Mouse (Mus musculus) left cerebral cortex, adult 9 months (tissue): ENCODE data around the gene Sectm1b.
"Not testable (repeated sequence)": the region's sequence is repeated elsewhere in the genome, so short reads cannot be mapped to it uniquely, and the experiment has no call there.

Source experiments
- DNase-seq, 2 experiments: peaks; one replicate each; pipeline ENCODE4 v3.0.0; 2022; ENCODE audit warnings: low spot score in 2 of 2

Gene Sectm1b

DNA sequence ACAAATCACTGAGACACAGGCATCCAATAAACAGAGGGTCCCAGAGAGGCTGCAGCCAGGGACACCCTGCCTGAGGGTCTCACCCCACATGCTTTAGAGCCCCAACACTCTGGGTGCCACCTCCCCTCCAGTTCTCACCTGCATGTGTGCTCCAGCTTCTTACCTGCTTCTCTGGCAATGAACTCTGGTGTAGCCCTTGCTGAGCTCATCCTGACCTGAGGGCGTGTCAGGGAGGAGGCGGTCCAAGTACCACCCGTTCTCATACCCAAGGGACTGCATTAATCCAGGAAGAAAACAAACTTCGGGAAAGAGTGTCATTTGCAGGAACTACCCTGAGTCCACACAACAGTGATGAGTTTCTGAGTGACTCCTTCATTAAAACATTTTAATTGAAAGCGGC lies at the start of gene Sectm1b:
Sectm1b (minus strand) TSS at position 191 of the 400 bp plus-strand sequence.
- DNase-seq, result no peak

DNA sequence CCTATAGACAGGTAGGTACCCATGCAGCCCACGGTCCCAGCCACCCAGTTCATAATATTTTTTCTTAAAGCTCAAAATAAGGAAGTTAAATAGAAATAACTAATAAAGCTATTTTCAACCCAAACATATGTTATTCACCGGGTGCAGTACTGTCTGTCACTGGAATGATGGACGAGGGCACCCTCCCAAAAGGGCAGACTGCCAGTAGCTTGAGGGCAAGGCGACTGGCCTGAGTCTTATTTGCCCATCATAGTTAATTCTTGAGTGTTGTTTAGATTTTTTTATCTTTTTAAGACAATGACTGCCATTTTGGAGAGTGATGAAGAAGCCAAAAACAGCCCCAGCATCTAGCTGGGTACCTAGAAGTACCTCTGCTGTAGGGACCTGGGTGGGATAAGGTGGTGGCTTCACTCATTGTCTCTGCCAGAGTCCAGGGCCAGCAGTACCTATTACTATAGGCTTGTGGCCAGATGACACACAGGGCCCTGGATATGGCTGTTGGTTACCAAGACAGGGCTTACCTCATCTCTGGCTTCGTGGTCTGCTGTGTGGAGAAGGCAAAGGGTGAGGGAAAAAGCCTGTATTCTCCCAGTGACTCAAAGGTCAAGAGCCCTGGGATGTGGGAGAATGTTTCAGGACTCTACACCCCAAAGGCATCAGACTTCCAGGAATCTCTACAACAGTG lies 48.9 kb upstream of the Sectm1b start:
- DNase-seq, result no peak

DNA sequence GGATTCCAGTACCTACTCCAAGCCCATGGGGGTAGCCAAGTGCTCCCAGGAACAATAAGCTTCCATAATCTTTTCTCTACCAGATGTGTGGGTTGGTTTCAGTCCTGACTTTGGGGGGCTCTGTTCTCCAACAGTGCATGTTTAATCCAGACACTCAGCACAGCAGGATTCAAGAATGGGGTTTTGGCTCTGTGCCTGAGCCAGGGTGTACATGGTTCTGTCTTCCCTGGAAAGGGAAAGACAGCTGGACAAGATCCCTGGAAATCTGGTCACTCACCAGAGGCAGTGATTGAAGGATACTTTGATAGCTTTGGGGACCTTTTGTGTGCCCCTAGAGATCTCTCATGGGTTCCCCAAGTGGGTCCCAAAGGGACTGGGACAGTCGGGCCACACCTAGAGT lies 48.2 kb upstream of the Sectm1b start:
- no peak for DNase-seq

DNA sequence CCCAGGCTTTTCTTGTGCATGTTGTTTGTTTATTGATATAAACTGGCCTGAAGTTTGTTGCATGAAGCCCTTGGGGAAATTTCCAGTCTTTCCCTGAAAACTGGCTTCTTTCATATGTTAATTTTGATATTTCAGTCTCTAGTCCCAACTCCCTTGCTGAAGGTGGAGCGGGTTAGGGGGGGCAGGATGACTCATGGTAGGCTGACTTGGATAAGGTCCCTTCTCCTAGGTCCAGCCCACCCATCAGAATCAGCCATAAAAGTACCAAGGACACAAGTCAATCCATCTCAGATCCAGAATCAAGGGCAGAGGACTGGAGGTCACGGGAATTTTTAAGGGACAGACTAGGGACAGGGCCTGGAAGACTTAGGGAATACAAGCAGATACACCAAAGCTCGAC lies 47.7 kb upstream of the Sectm1b start:
- DNase-seq, result no peak

DNA sequence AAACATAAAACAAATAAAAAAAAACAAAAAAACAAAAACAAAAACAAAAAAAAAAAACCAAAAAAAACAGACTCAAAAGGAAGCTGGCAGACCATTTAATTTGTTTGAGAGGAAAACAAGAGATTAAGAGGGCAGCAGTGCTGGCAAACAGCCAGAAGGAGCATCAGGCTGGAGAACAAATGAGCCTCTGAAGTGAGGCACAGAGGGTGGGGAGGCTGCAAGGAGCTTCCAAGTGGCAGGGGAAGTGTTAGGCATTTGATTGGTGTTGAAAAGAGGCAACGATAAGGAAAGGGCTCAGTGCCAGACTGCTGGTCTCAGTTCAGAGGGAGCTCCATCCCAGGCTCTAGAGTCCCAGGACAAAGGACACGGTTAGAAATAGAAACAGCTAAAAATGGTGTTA lies 46.6 kb upstream of the Sectm1b start:
- DNase-seq, result no peak

DNA sequence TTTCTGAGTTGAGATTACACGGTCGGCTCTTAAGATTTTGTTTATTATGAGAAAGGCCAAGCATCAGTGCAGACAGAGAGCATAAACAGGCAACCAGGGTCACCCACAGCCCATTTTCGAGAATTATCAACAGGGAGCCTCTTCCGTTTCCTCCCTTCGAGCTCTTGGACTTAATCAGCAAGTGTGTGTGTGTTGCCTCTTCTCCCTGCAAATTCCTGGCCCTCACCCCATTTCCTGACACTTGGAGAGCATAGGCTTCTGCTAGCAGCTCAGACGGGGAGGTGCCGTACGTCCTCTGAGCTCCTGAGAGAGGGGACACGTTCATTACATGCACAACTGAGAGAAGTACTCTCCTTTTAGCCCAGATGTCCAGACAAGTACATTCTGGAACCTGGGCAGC lies 44.7 kb upstream of the Sectm1b start:
- DNase-seq, result no peak

DNA sequence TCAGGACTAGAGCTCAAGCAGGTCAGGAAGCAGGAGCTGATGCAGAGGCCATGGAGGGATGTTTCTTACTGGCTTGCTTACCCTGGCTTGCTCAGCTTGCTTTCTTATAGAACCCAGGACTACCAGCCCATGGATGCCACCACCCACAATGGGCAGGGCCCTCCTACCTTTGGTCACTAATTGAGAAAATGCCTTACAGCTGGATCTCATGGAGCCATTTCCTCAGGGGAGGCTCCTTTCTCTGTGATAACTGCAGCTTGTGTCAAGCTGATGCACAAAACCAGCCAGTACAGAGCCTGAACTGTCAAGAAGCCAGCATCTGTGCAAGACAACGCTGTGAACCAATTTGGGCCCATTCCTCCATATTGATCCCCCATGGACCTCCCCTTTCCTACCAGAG lies 43.9 kb upstream of the Sectm1b start:
- DNase-seq, result not testable (repeated sequence)

DNA sequence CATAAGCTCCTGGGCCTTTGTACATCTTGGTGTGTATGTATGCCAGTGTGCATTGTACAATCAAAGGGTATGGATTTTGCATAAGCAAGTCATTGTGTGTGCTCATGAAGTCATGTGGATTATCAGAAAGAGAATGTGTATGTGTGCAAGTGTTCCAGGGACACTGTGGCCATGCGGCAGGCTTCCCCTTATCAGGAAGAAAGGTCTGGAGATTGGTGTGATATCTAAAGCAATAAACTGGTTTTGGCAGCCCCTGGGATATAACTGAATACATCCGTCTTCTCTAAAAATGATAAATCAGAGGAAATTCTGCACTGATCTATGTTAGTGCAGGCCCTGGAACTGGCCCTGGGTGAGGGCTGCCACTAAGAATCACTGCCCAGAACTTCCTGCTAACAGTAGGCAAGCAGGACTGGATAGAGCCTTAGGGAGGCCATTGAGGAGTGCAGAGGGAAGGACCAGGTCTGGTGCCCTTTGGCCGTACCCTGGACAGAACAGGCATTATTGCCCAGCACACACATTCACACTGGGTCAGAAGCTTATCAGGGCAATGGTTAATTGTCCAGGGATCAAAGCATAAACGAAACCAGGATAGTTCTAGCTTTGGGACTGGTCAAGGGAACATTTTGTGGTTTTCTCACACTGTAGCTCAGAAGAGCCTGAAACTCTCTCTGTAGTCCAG lies 37.9 kb upstream of the Sectm1b start:
- no peak for DNase-seq

DNA sequence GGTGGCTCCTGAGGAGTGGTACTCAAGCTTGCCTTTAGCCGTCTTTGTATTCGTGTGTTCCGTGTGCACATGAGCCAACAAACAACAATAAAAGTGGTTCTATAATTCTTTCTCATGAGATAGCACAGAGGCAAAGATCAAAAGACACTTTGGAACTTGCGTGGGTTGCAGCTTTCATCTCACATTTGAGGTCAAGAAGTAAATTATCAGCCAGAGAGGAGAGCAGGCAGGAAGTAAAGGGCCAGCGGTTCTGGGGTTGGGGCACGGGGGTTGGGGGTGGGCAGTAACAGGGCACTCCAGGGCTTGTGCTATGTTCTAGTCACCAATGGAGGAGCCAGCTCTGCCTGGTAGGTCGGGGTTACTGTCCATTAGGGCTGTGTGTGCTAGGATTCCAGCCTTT lies 37.3 kb upstream of the Sectm1b start:
- no peak for DNase-seq

DNA sequence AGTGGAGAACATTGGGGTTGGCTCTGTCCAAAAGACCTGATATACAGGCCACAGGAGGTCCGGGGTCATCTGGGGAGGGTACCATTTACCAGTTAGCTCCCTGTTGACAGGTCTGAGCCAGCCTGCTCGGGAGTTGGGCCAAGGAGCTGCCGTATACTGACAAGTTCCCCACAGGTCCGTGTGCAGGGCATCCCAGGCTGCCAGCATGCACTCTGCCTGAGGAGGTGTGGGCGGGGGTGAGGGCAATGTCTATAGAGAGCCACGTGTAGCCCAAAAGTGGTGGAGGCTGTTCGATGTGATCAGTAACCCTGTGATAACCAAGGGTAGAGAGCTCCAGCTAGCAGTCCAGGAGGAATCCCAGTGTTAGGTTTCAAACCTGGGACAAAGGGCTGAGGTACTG lies 36.4 kb upstream of the Sectm1b start:
- no peak for DNase-seq

DNA sequence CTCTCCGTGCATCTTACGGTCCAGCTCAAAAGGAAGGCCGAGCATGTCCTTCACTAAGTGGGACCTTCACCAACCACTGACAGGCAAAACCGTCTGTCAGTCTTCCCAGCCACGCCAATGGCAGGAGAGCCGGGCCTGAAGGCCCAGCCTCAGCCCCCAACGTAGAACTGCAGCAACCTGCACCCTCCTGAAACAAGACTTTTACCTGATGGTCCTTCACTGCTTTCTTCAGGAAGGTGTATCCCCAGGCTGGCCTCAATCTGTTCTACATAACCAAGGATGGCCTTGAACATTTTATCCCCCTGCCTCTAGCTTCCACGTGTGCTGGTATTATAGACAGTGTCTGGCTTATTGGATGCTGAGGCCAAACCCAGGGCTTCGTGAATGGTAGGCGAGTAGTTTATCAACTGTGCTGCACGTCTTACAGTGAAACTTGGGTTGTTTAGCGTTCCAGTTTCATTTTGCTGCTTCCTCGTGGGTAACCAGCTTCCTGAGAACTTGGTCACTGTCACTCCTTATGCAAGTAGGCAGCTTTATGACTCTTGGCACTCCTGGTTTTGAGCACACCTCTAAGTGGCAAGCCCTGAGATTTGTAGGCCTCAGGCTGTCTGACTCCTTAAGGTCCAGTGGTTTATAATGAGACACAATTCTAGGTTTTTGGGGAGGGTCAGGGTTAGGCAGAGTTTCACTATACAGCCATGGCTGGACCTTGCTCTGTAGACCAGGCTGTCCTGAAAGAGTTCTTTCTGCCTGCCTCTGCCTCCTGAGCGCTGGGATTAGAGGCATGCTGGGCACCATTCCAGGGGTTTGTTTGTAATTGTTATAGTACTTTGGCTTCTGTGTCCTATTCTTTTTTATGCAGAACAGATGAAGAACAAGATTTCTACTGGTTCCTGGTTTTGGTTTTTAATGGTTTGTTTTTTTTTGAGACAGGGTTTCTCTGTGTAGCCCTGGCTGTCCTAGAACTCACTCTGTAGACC lies 29.5 kb upstream of the Sectm1b start:
- DNase-seq, result no peak

DNA sequence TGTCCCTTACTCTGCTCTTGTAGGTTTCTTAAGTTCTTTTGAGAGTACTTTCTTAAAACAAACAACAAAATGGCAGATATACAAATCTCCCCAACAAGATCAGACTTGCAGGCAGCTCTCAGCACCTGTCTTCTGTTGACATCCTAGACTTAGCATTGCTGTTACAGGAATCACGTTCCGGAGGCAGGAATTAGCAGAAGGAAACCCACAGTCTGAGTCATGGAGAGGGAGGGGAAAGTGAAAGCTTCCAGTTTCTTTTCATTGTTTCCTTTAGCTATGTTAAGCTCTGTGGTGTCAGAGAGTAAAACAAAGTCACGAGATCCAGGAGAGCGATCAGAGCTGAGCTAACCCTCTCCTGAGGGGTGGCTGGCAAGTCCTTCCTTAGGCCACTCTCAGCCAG lies 27.6 kb upstream of the Sectm1b start:
- no peak for DNase-seq

DNA sequence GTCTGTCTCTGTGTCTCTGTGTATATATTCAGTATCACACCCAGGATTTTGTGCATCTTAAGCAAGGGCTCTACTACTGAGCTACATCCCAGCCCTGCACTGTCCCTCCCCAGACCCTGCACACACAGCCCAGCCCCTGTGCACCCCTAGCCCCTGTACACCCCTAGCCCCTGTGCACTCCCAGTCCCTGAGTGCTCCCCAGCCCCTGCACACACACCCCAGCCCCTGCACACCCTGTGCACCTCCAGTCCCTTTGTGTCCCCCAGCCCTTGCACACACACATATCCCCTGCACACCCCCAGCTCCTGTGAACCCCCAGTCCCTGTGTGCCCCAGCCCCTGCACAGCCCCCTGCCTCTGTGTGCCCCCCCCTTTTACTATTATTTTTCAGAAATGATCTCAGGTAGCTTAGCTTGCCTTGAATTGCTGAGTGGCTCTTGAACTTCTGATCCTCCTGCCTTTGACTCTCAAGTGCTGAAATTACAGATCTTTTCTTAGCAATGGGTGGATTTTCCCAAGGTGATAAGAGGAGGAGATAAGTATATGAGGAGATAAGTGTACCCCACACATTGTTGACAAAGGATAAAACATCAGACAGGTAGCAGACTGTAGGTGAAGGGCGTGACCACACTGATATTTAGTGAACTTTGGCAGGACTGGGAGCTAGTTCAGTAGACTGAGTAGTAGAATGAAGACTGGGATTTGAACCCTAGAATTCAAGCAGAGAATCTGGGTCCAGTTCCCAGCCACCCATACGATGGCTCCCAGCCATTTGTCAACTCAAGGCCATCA lies 26.6 kb upstream of the Sectm1b start:
- no peak for DNase-seq

DNA sequence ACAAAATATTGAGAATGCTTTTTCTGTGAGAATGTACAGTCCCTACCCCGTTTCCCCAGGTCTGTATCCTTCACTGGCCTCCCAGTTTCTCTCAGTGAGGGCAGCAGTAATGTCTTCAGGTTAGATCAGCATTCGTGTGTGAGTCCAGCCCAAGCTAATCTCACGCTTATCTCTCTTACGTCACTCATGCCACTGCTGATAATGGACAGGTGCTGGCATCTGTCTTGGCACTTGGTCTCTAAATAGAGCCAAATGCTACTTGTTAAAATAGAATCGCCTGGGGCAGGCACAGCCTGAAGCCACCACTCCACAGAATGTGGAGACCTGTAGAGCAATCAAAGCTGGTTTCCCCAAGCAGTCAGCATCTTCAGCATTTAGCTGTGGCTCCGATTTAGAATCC lies 25.6 kb upstream of the Sectm1b start:
- no peak for DNase-seq

DNA sequence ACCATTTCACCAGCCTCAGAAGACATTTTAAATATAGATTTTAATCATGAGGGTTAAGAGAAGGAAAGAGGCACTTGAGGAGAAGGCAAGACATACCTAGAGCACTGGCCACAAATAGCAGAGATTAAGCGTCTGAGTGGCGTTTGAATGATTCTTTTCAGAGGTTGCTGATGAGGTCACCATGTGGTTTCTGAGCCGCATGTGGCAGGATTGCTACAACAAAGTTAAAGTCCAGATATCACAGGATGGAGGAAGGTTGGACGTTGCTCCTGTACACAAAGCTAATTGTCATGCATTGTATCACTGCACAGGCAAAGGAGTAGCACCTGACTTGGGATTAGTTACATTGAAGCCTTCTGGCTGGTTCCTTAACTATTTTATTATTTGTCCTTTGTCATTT lies 22.9 kb upstream of the Sectm1b start:
- DNase-seq, result no peak

DNA sequence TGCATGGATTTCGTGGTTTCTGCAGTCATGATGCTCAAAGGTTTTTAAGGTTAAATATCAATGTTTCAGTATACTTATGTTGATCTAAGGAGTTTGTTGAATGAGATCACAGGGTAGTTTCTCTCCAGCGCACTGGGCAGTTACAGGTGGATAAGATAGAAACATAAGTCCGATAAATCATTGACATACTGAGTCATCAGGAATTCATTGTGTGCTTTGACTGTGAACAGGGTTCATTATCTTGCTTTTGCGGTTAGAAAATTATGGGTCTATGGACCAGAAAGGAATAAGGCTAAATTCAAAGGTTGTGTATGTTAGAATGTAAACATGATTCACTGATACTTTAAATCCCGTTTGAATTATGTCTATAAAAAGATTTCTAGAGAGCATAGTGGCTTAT lies 21.8 kb upstream of the Sectm1b start:
- DNase-seq, result no peak

DNA sequence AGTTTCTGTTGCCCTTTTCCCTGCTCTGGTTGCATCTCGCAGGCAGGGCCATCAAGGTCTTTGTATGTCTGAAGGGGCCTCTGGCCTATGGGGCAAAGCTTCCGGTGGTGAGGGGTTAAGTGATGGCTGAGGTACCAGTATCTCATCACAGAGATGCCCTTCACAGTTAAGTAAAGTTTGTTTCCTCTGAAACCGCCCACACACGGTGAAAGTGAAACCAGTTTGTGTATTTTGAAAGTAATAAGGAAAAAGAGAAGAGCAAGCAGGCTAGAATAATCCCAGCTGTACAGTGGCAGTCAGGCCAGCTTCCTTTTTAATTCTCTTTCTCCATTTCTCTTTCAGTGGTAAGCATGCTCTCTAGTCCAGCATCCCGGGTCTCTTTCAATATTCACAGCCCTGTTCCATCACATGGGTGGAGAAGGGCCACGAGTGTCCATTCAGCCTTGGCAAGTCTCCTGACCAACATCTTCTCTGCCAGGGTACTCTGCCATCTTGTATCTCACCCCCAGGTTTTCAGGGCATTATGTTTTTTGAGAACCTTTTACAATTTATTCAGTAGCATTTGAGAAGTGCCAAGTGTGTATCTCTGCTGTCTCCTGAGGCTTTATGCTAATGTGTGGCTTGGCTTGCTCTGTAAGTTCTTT lies 19.6 kb upstream of the Sectm1b start:
- DNase-seq, result no peak

DNA sequence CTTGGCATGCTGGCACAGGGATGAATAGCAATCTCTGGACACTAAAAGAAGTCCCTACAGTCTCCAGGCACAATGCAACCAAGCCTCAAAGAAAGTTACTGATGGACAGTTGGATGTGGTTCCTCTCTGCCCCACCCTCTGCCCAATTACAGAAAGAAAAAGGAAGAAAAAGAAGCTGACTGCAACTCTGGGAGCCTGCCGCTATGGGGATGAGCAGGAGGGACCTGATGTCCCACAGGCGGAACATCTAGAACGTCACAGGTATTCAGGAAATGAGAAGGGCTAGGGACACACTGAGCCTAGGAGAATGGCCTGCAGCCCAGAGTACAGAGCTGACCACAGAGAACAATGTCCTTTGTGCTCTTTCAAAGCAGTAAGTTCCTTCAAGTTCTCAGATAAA lies 18.9 kb upstream of the Sectm1b start:
- DNase-seq, result no peak

DNA sequence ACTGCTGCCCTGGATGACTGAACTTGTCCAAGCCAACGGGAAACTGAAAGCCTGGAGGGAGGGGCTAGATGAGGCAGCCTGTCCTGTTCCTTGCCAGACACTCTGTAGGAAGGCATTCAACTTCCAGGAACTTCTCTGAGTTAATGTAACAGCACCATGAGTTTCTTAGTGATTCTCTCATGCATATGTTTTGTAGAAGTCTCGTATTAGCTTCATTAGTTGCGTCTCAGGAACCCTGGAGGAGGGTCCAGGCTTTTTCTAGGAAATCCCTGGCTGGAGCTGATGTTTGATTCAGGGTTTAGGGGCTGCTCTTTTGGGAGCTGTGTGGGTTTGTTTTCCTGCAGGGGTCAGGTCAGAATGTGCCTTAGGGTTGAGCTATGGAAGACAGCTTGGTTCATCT lies 17.8 kb upstream of the Sectm1b start, which contains the start of gene Sectm1a:
Sectm1a (minus strand) TSS at position 101 of the 400 bp plus-strand sequence.
- DNase-seq, result no peak

DNA sequence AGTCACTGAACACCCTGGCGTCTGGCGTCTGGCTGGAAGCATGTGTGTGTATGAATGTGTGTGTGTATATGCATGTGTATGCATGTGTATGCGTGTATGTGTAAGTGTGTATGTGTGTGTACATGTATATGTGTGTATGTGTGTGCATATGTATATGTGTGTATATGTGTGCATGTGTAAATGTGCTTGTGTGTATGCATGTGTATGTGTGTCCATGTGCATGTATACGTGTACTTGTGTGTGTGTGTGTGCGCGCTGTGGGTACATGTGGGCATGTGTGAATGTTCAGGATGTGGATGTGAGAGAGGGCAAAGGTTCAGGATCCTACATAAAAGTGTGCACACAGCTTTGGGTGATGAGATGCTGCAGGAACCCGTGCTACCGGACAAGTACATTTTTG lies 17.0 kb upstream of the Sectm1b start:
- no peak for DNase-seq

DNA sequence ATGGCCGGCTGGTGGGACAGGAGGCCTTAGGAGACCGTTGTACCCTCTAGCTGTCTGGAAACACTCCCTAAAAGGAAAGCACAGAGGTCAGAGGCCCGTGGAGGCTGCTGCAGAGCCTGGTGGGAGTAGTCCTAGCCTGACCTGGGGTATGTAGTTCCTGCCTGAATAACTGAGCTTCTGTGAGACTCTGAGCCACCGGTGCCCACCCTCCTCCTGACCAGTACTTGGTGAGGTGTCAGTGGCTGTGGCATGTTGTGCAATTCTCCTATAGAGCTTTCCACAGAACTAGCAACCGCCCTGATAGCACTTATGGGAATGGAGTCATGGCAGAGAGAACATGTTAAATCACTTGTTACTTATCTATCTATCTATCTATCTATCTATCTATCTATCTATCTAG lies 12.3 kb upstream of the Sectm1b start:
- DNase-seq, result no peak
